Mouse (Mus musculus): Measurements from ENCODE around the gene C5ar1. TPM values are rescaled to one million over a fixed set of nuclear protein-coding genes. Genes with fewer than 3 reads are reported as not detected.

C5ar1 gene
- polyA plus RNA-seq, 1 experiment from 2014 or later, result 1.7 TPM

- Histone ChIP-seq H3K4me3 (replicated peaks) (no peak overlapping the region), H3K9me3 (replicated peaks) (no peaks in the 10 kb centered on the region), H3K9ac (replicated peaks) (no peak overlapping the region), H3K4me1 (no peaks in the 10 kb centered on the region), H3K27me3 (replicated peaks) (no peaks in the 10 kb centered on the region), H3K27ac (replicated peaks) (no peak overlapping the region), H3K36me3 (peaks cover 66% of the 10 kb centered on the region), H3K4me2 (no peak overlapping the region)
- ATAC-seq (ENCODE audit: low FRiP score), result no peak
- WGBS, result 89% methylated on average over 21 of the region's 21 CpGs
Measured at GRCm38 (mm10) chr7:16208781-16209665, 50.3 kb downstream of the C5ar1 start.

DNA sequence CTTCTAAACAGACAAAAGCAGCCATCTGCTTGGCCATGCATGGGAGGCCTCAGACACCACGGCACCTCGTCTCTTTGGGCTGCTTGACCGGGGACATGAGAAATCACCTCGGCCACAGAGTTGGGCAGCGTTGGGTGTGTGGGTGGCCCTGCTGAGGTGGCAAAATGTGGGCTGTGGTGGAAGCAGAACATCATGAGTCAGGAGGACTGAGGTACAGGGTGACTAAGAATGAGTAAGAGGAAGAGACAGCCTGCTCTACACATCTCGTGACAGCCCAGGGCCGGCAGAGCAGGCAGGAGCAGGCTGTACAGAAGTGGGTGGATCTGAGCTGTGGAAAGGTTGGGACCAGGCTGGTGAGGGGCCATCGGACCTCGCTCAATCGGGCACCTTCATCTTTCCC, 51.8 kb downstream of the C5ar1 start:
- no peak for ATAC-seq (ENCODE audit: low FRiP score)
- 88% methylated on average over 10 of the region's 10 CpGs for WGBS
- Histone ChIP-seq H3K27ac (replicated peaks) (no peak overlapping the region), H3K4me2 (no peak overlapping the region), H3K27me3 (replicated peaks) (no peaks in the 10 kb centered on the region), H3K4me3 (replicated peaks) (no peak overlapping the region), H3K4me1 (no peaks in the 10 kb centered on the region), H3K9me3 (replicated peaks) (no peaks in the 10 kb centered on the region), H3K9ac (replicated peaks) (no peak overlapping the region), H3K36me3 (peaks cover 65% of the 10 kb centered on the region)

GRCm38 (mm10) chr7:16207076-16207475, 52.3 kb downstream of the C5ar1 start:
- H3K9me3 ChIP-seq (replicated peaks), result no peaks in the 10 kb centered on the region
- no peak overlapping the region for H3K27ac ChIP-seq (replicated peaks)
- H3K27me3 ChIP-seq (replicated peaks), result no peaks in the 10 kb centered on the region
- H3K36me3 ChIP-seq, result peaks cover 68% of the 10 kb centered on the region
- H3K4me1 ChIP-seq, result no peaks in the 10 kb centered on the region
- no peak overlapping the region for H3K4me3 ChIP-seq (replicated peaks)
- no peak overlapping the region for H3K9ac ChIP-seq (replicated peaks)
- no peak overlapping the region for H3K4me2 ChIP-seq
- no peak for ATAC-seq (ENCODE audit: low FRiP score)
- 89% methylated on average over 7 of the region's 7 CpGs for WGBS

GRCm38 (mm10) chr7:16204791-16205190, 54.5 kb downstream of the C5ar1 start:
- H3K4me2 ChIP-seq, result no peak overlapping the region
- no peaks in the 10 kb centered on the region for H3K9me3 ChIP-seq (replicated peaks)
- no peak overlapping the region for H3K9ac ChIP-seq (replicated peaks)
- no peak overlapping the region for H3K27ac ChIP-seq (replicated peaks)
- no peaks in the 10 kb centered on the region for H3K27me3 ChIP-seq (replicated peaks)
- peaks cover 70% of the 10 kb centered on the region for H3K36me3 ChIP-seq
- no peaks in the 10 kb centered on the region for H3K4me1 ChIP-seq
- 83% methylated on average over 8 of the region's 9 CpGs for WGBS
- H3K4me3 ChIP-seq (replicated peaks), result no peak overlapping the region
- no peak for ATAC-seq (ENCODE audit: low FRiP score)

GRCm38 (mm10) chr7:16203505-16203903, 55.8 kb downstream of the C5ar1 start:
- WGBS, result 96% methylated on average over 13 of the region's 13 CpGs

DNA sequence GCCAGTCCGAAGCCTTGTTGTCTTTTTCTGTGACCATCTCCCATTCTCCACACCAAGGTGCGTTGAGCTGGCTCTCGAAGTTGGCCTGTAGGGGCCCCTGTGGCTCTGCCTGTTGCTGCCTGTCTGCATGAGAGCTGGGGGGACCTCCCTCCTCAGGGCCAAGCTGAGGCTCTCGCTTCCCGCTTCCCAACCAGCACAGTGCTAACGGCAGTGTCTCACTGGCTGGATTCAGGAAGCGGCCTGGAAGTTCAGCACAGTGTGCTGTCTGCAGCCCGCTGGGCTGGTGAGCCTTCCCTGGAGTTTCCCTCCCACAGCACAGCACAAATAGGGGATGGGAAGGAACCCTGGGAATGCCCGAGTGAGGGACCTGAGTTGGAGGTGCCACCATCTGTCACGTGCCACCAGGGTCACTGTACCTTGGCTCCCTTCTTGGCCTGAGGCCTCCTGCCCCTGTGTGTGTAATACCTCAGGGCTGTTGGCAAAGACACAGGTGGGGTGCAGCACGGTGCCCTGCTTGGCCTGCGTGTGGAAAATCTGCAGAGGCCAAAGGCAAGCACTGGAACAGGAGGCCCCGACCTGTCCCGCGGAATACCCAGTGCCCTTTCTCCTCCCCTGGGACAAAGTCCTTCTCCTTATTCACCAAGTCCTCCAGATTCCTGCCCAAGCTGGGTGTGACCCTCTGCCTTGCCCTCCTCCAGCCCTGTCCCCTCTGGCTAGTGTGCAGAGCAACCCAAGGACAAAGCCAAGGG, 56.4 kb downstream of the C5ar1 start:
- ATAC-seq (ENCODE audit: low FRiP score), result no peak
- Histone ChIP-seq H3K9ac (replicated peaks) (no peak overlapping the region), H3K36me3 (peaks cover 69% of the 10 kb centered on the region), H3K27ac (replicated peaks) (no peak overlapping the region), H3K4me2 (no peak overlapping the region), H3K4me1 (no peaks in the 10 kb centered on the region), H3K9me3 (replicated peaks) (no peaks in the 10 kb centered on the region), H3K27me3 (replicated peaks) (no peaks in the 10 kb centered on the region), H3K4me3 (replicated peaks) (no peak overlapping the region)
- 88% methylated on average over 15 of the region's 15 CpGs for WGBS

More at GRCm38 (mm10) chr7:16203505-16203903, 55.8 kb downstream of the C5ar1 start:
- Histone ChIP-seq H3K27me3 (replicated peaks) (no peaks in the 10 kb centered on the region), H3K9me3 (replicated peaks) (no peaks in the 10 kb centered on the region), H3K4me1 (no peaks in the 10 kb centered on the region), H3K36me3 (peaks cover 65% of the 10 kb centered on the region), H3K4me3 (replicated peaks) (no peak overlapping the region), H3K4me2 (no peak overlapping the region), H3K9ac (replicated peaks) (no peak overlapping the region), H3K27ac (replicated peaks) (no peak overlapping the region)
- no peak for ATAC-seq (ENCODE audit: low FRiP score)

DNA sequence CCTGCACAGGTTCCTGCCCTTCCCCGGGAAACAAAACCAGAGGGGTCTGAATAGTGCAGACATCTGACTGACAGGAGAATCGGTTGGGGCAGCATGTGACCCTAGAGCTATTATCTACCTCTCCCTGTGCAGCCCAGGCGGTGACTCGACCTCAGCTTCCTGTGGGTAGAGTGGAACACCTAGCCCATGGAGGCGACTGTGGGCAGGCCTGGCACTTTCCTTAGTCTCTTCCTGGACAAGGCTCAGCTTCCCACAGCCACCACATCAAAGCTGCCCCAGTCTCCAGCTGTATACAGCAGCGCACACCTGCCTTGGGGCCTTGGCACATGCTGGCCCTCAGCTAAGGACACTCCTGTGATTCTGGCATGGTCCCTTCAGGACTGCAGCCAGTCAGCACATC, 58.2 kb downstream of the C5ar1 start:
- no peak for ATAC-seq (ENCODE audit: low FRiP score)
- H3K4me2 ChIP-seq, result no peak overlapping the region
- no peak overlapping the region for H3K27ac ChIP-seq (replicated peaks)
- no peak overlapping the region for H3K4me3 ChIP-seq (replicated peaks)
- H3K27me3 ChIP-seq (replicated peaks), result no peaks in the 10 kb centered on the region
- H3K9ac ChIP-seq (replicated peaks), result no peak overlapping the region
- 91% methylated on average over 6 of the region's 6 CpGs for WGBS
- no peaks in the 10 kb centered on the region for H3K4me1 ChIP-seq
- H3K36me3 ChIP-seq, result peaks cover 76% of the 10 kb centered on the region
- H3K9me3 ChIP-seq (replicated peaks), result no peaks in the 10 kb centered on the region

DNA sequence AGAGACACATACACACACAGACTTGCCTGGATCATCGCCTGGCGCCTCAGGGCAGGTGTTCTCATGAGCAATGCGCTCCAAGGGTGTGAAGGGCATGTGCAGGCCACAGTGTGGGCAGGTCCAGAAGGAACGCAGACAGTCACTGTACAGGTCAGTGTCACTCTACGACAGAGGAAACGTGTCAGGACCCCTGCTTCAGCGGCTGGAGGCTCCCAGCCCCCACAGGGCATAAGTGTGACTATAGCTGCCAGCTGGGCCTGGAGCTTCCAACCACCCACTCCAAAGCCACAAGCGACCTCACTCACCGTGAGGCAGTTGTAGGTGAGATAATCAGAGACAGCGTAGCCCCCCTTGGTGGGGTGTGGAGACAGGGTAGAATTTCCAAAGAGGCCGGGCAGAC, 60.8 kb downstream of the C5ar1 start:
- H3K9me3 ChIP-seq (replicated peaks), result no peaks in the 10 kb centered on the region
- H3K27me3 ChIP-seq (replicated peaks), result no peaks in the 10 kb centered on the region
- ATAC-seq (ENCODE audit: low FRiP score), result no peak
- H3K4me2 ChIP-seq, result no peak overlapping the region
- 92% methylated on average over 11 of the region's 11 CpGs for WGBS
- H3K9ac ChIP-seq (replicated peaks), result no peak overlapping the region
- H3K27ac ChIP-seq (replicated peaks), result no peak overlapping the region
- H3K36me3 ChIP-seq, result peaks cover 63% of the 10 kb centered on the region
- no peak overlapping the region for H3K4me3 ChIP-seq (replicated peaks)
- H3K4me1 ChIP-seq, result no peaks in the 10 kb centered on the region

DNA sequence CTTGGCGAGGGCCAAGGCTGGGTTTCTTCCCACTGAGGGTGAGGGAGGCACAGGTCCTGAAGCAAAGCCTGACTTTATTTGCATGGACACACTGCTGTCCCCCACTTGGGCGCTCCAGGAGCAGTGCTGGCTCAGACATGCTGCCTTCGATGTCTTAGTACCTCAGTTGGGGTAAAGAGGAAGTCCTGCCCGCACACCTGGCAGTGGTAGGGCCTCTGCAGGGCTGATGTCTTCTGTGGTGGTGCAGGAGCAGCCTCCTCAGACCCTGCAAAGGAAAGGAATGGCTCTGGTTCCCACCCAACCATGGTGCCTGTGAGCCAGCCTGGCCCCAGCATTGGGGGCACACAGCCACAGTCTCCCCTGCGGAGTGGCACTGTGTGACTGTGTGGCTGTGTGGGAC, 62.2 kb downstream of the C5ar1 start:
- no peaks in the 10 kb centered on the region for H3K27me3 ChIP-seq (replicated peaks)
- no peak overlapping the region for H3K4me3 ChIP-seq (replicated peaks)
- no peak overlapping the region for H3K9ac ChIP-seq (replicated peaks)
- H3K36me3 ChIP-seq, result peaks cover 51% of the 10 kb centered on the region
- H3K27ac ChIP-seq (replicated peaks), result no peak overlapping the region
- 79% methylated on average over 5 of the region's 5 CpGs for WGBS
- no peak for ATAC-seq (ENCODE audit: low FRiP score)
- H3K4me1 ChIP-seq, result 0 out of 2 replicates have a peak, but pooled peaks cover 2% of the 10 kb centered on the region
- H3K4me2 ChIP-seq, result no peak overlapping the region
- H3K9me3 ChIP-seq (replicated peaks), result no peaks in the 10 kb centered on the region

Other genes starting within 250 kb of the C5ar1 start
- gene Bicra, start 211.6 kb downstream of the C5ar1 start, polyA plus RNA-seq (2015; fragmentation: Nextera tagmentation; extraction: Ambion mirVana), result 6.6 and 7.3 TPM in 2 replicates
- gene Zfp541, start 197.7 kb downstream of the C5ar1 start, polyA plus RNA-seq (2015; fragmentation: Nextera tagmentation; extraction: Ambion mirVana), result 0.15 and 0.17 TPM in 2 replicates
- 236 and 238 TPM in 2 replicates for gene Napa, start 161.1 kb downstream of the C5ar1 start, polyA plus RNA-seq (2015; fragmentation: Nextera tagmentation; extraction: Ambion mirVana)
- gene Kptn, start 139.6 kb downstream of the C5ar1 start, polyA plus RNA-seq (2015; fragmentation: Nextera tagmentation; extraction: Ambion mirVana), result 45.8 and 48.1 TPM in 2 replicates
- gene Slc8a2, start 129.7 kb downstream of the C5ar1 start, polyA plus RNA-seq (2015; fragmentation: Nextera tagmentation; extraction: Ambion mirVana), result 1.2 and 1.4 TPM in 2 replicates
- gene Meis3, start 84.5 kb downstream of the C5ar1 start, polyA plus RNA-seq (2015; fragmentation: Nextera tagmentation; extraction: Ambion mirVana), result 104 and 126 TPM in 2 replicates
- 12.2 and 13.2 TPM in 2 replicates for gene Dhx34, start 37.5 kb downstream of the C5ar1 start, polyA plus RNA-seq (2015; fragmentation: Nextera tagmentation; extraction: Ambion mirVana)
- 0.10 and 0.22 TPM in 2 replicates for gene C5ar2, start 15.4 kb downstream of the C5ar1 start, polyA plus RNA-seq (2015; fragmentation: Nextera tagmentation; extraction: Ambion mirVana)
- gene Inafm1, start 14.1 kb upstream of the C5ar1 start, polyA plus RNA-seq (2015; fragmentation: Nextera tagmentation; extraction: Ambion mirVana), result 56.4 and 66.4 TPM in 2 replicates
- gene Ccdc9, start 27.3 kb upstream of the C5ar1 start, polyA plus RNA-seq (2015; fragmentation: Nextera tagmentation; extraction: Ambion mirVana), result 23.3 and 24.5 TPM in 2 replicates
- 25.4 and 27.5 TPM in 2 replicates for gene Bbc3, start 48.9 kb upstream of the C5ar1 start, polyA plus RNA-seq (2015; fragmentation: Nextera tagmentation; extraction: Ambion mirVana)
- gene Sae1, start 128.3 kb upstream of the C5ar1 start, polyA plus RNA-seq (2015; fragmentation: Nextera tagmentation; extraction: Ambion mirVana), result 239 and 275 TPM in 2 replicates
- 14.5 and 17.3 TPM in 2 replicates for gene Zc3h4, start 141.4 kb upstream of the C5ar1 start, polyA plus RNA-seq (2015; fragmentation: Nextera tagmentation; extraction: Ambion mirVana)
- gene Tmem160, start 193.2 kb upstream of the C5ar1 start, polyA plus RNA-seq (2015; fragmentation: Nextera tagmentation; extraction: Ambion mirVana), result 66.4 and 72.3 TPM in 2 replicates
- 3.6 and 3.8 TPM in 2 replicates for gene Npas1, start 218.2 kb upstream of the C5ar1 start, polyA plus RNA-seq (2015; fragmentation: Nextera tagmentation; extraction: Ambion mirVana)

All from neural tube, embryonic 15.5 days (tissue).